Mouse (Mus musculus): ENCODE results near the gene Paf1.

- no peak for TF ChIP-seq CTCF (IDR thresholded peaks at IDR 0.05; ENCODE audit: control insufficient read depth, insufficient read depth, insufficient replicate concordance, low read depth, low read length)
- no peak for TF ChIP-seq POLR2A (IDR thresholded peaks at IDR 0.05; ENCODE audit: control insufficient read depth, low read depth, low read length)
Observed at GRCm38 (mm10) chr7:28351676-28352191, 41.0 kb upstream of the Paf1 start.
